Mouse (Mus musculus) midbrain, embryonic 14.5 days (tissue): ENCODE data around the gene Olfr1006. TPM values are rescaled to one million over a fixed set of nuclear protein-coding genes. Genes with fewer than 3 reads are reported as not detected.

Experiments
- polyA plus RNA-seq: library from polyadenylated mRNA; unstranded; fragments of >200 nt; fragmentation: Nextera tagmentation; extraction: Ambion mirVana; gene quantifications from 2 replicates; pipeline ENCODE4 v1.2.1, GENCODE M21; 2014

Gene Olfr1006
- polyA plus RNA-seq, 1 experiment from 2014 or later: not detected

Other genes with a start within 250 kb of the Olfr1006 start
- gene Olfr994, start 242.3 kb downstream of the Olfr1006 start, polyA plus RNA-seq: not detected in 2 replicates
- not detected in 2 replicates for gene Olfr995, start 235.1 kb downstream of the Olfr1006 start, polyA plus RNA-seq
- 0.12 TPM in 2 replicates for gene 4833423E24Rik, start 159.7 kb downstream of the Olfr1006 start, polyA plus RNA-seq
- not detected in 2 replicates for gene Olfr996, start 99.6 kb downstream of the Olfr1006 start, polyA plus RNA-seq
- gene Olfr998, start 89.8 kb downstream of the Olfr1006 start, polyA plus RNA-seq: not detected in 2 replicates
- not detected in 2 replicates for gene Olfr1000, start 66.9 kb downstream of the Olfr1006 start, polyA plus RNA-seq
- gene Olfr1002, start 28.1 kb downstream of the Olfr1006 start, polyA plus RNA-seq: not detected in 2 replicates
- gene Olfr154, start 14.3 kb downstream of the Olfr1006 start, polyA plus RNA-seq: not detected in 2 replicates
- not detected in 2 replicates for gene Olfr1008, start 10.7 kb upstream of the Olfr1006 start, polyA plus RNA-seq
- gene Olfr1009, start 36.7 kb upstream of the Olfr1006 start, polyA plus RNA-seq: not detected in 2 replicates
- gene Olfr1012, start 84.0 kb upstream of the Olfr1006 start, polyA plus RNA-seq: not detected in 2 replicates
- not detected in 2 replicates for gene Olfr1013, start 88.3 kb upstream of the Olfr1006 start, polyA plus RNA-seq
- gene Olfr1014, start 93.9 kb upstream of the Olfr1006 start, polyA plus RNA-seq: not detected in 2 replicates
- gene Olfr1015, start 103.2 kb upstream of the Olfr1006 start, polyA plus RNA-seq: not detected in 2 replicates
- not detected in 2 replicates for gene Olfr1016, start 123.8 kb upstream of the Olfr1006 start, polyA plus RNA-seq
- gene Olfr1018, start 139.7 kb upstream of the Olfr1006 start, polyA plus RNA-seq: not detected in 2 replicates
- gene Olfr1019, start 166.7 kb upstream of the Olfr1006 start, polyA plus RNA-seq: not detected in 2 replicates
- gene Olfr1020, start 168.3 kb upstream of the Olfr1006 start, polyA plus RNA-seq: not detected in 2 replicates
- not detected in 2 replicates for gene Olfr1022, start 189.8 kb upstream of the Olfr1006 start, polyA plus RNA-seq
- not detected in 2 replicates for gene Olfr1023, start 206.9 kb upstream of the Olfr1006 start, polyA plus RNA-seq
- not detected in 2 replicates for gene Olfr1024, start 226.3 kb upstream of the Olfr1006 start, polyA plus RNA-seq
- gene Olfr1025-ps1, start 236.4 kb upstream of the Olfr1006 start, polyA plus RNA-seq: not detected in 2 replicates
- not detected in 2 replicates for gene Olfr1026, start 242.8 kb upstream of the Olfr1006 start, polyA plus RNA-seq